Mouse (Mus musculus) C2C12 (cell line): ENCODE results near the gene Nkd2.

Experiments used
- CTCF ChIP-seq: IDR thresholded peaks from one replicate; pipeline ENCODE4 v1.5.1; 2011; ENCODE audit not compliant: control insufficient read depth, insufficient read depth, insufficient read length
- MAX ChIP-seq: IDR thresholded peaks from one replicate; pipeline ENCODE4 v1.6.1; 2011; ENCODE audit warnings: mild to moderate bottlenecking, control low read depth

DNA sequence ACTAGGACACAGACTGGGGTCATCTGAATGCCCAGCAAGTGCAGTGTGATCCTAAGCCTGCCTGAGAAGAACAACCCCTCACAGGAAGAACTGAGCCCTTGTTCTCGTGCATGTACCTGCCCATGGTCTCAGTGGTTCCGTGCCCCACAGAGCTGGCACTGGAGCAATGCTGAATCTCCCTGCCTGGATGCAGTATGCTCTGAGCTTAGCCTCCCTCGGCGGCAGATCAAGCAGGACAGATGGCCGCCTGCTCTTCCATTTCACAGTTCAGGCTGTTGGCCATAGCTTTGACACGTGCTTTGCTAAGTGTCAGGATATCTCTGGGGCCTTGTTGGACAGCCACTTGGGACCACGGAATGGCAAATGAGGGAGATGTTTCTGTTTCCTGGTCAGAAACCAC lies 33.2 kb downstream of the Nkd2 start:
- TF ChIP-seq MAX (no peak), CTCF (no peak)
